Mouse (Mus musculus): ENCODE measurements at regions not wholly inside any gene's neighbourhood (a gene's known extent, or its start where the extent isn't known, plus 50 kb on each side); places are given as distances from the start of the nearest gene placed in this dataset.

- DNase-seq: no peak
Observed at GRCm38 (mm10) chr6:127207308-127207707, 55.3 kb upstream of the Ccnd2 start.

- no peak for DNase-seq
Observed at GRCm38 (mm10) chr6:127213355-127213754, 61.4 kb upstream of the Ccnd2 start.

- no peak for DNase-seq
Observed at GRCm38 (mm10) chr6:127215915-127216314, 63.9 kb upstream of the Ccnd2 start.

- no peak for DNase-seq
Observed at GRCm38 (mm10) chr6:127218634-127219445, 66.8 kb upstream of the Ccnd2 start.

- no peak for DNase-seq
Observed at GRCm38 (mm10) chr6:127219446-127219802, 67.4 kb upstream of the Ccnd2 start.

- DNase-seq: no peak
Observed at GRCm38 (mm10) chr6:127226242-127226983, 74.4 kb upstream of the Ccnd2 start.

GRCm38 (mm10) chr6:127236510-127237109 lies 84.6 kb upstream of the Ccnd2 start:
- DNase-seq: no peak

GRCm38 (mm10) chr6:127237168-127237567 lies 85.2 kb upstream of the Ccnd2 start:
- DNase-seq: no peak

- no peak for DNase-seq
Observed at GRCm38 (mm10) chr6:127239529-127240471, 87.8 kb upstream of the Ccnd2 start.

- no peak for DNase-seq
Observed at GRCm38 (mm10) chr6:127240472-127241375, 88.7 kb upstream of the Ccnd2 start.

GRCm38 (mm10) chr6:127241693-127242425 lies 89.9 kb upstream of the Ccnd2 start:
- no peak for DNase-seq

GRCm38 (mm10) chr6:127243032-127243431 lies 91.0 kb upstream of the Ccnd2 start:
- DNase-seq: no peak

- DNase-seq: no peak
Observed at GRCm38 (mm10) chr6:127245814-127246440, 93.9 kb upstream of the Ccnd2 start.

GRCm38 (mm10) chr6:127246730-127247129 lies 94.7 kb upstream of the Ccnd2 start:
- no peak for DNase-seq

- DNase-seq: no peak
Observed at GRCm38 (mm10) chr6:127247343-127247742, 95.3 kb upstream of the Ccnd2 start.

- no peak for DNase-seq
Observed at GRCm38 (mm10) chr6:127250181-127250873, 98.3 kb upstream of the Ccnd2 start.

- no peak for DNase-seq
Observed at GRCm38 (mm10) chr6:127250874-127251670, 99.1 kb upstream of the Ccnd2 start.

GRCm38 (mm10) chr6:127251671-127251985 lies 99.6 kb upstream of the Ccnd2 start:
- DNase-seq: peak; percentile 56
